Mouse (Mus musculus) liver, embryonic 13.5 days (tissue): ENCODE data around the gene Cass4. TPM values are rescaled to one million over a fixed set of nuclear protein-coding genes. Genes with fewer than 3 reads are reported as not detected.

Source experiments
- ATAC-seq: fragments of 200-750 bp; cut with Nextera tagmentation; 2 replicates; pipeline ENCODE4 v1.8.0; 2017; ENCODE audit warnings: low read depth, mild to moderate bottlenecking, moderate number of reproducible peaks, moderate library complexity
- DNase-seq: peaks from one replicate; pipeline ENCODE4 v3.0.0; 2022
- H3K27ac ChIP-seq: fragments of 300-500 bp; sonication (generic); 2 replicates; pipeline ENCODE4 v1.5.1; 2015; ENCODE audit warnings: moderate library complexity, mild to moderate bottlenecking, inconsistent platforms
- H3K27me3 ChIP-seq: fragments of 300-500 bp; sonication (generic); 2 replicates; pipeline ENCODE4 v1.6.1; 2015; ENCODE audit warnings: mild to moderate bottlenecking, inconsistent platforms
- H3K36me3 ChIP-seq: fragments of 300-500 bp; sonication (generic); 2 replicates; pipeline ENCODE4 v1.6.1; 2015; ENCODE audit warnings: mild to moderate bottlenecking, inconsistent platforms
- H3K4me1 ChIP-seq: fragments of 300-500 bp; sonication (generic); replicated peaks from 2 replicates; pipeline ENCODE4 v1.6.1; 2015; ENCODE audit warnings: inconsistent platforms
- H3K4me2 ChIP-seq: fragments of 300-500 bp; sonication (generic); 2 replicates; pipeline ENCODE4 v1.6.1; 2015; ENCODE audit warnings: inconsistent platforms, mild to moderate bottlenecking, moderate library complexity
- H3K4me3 ChIP-seq: fragments of 300-500 bp; sonication (generic); replicated peaks from 2 replicates; pipeline ENCODE4 v1.5.1; 2015; ENCODE audit warnings: mild to moderate bottlenecking, inconsistent platforms
- H3K9ac ChIP-seq: fragments of 300-500 bp; sonication (generic); 2 replicates; pipeline ENCODE4 v1.6.1; 2015; ENCODE audit warnings: mild to moderate bottlenecking, inconsistent platforms
- H3K9me3 ChIP-seq: fragments of 300-500 bp; sonication (generic); replicated peaks from 2 replicates; pipeline ENCODE4 v1.6.1; 2016; ENCODE audit warnings: inconsistent platforms
- WGBS: fragments of 180-500 bp; shearing (Covaris S2); methylation state at CpG from one replicate; pipeline ENCODE4 v1.1.7; 2015; ENCODE audit not compliant: insufficient replicate concordance; 5-methylcytosine and 5-hydroxymethylcytosine counted together
- polyA plus RNA-seq: library from polyadenylated mRNA; unstranded; fragments of >200 nt; fragmentation: Nextera tagmentation; extraction: Ambion mirVana; gene quantifications from 2 replicates; pipeline ENCODE4 v1.2.1, GENCODE M21; 2015

Gene Cass4
- 0.61 and 0.78 TPM in 2 replicates for polyA plus RNA-seq

DNA sequence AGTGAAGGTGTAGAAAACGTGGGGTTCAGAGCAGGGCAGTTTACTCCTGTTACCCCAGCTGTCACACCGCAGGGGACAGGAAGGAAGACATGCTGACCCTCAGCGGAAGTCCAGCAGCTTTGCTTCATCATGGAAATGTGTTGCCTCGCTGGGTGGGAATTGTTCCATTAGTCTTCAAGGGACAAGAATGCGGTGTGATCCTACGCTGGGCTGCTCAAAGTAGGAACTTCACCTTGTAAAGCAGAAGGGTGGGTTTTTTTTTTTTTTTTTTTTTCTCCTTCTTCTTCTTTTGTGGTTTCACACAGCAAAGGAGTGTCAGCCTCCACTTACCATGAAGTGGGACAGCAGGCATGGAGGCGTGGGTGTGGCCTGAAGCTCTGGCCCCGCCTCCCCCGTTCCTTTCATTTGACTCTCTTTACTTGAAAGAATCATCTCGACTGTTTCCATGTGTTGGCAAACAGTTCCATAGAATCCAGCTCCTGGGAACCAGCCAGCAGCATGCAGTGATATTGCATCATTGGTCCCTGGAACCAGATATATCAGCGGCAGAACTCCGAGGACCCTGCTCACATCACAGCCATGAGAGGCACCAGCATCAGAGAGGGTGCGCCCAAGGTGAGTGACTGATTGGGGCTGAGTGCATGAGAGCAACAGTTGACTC, at the start of gene Cass4:
Cass4 (plus strand) TSS at position 404 of the 661 bp plus-strand sequence.
- ATAC-seq (peak; percentile 63; the same call in 1 of the 2 replicates), DNase-seq (no peak)
- peaks cover 28% of the 10 kb centered on the region for H3K4me1 ChIP-seq
- H3K27ac ChIP-seq = no peak within 1 kb of the TSS
- peak within 1 kb of the TSS; percentile 47 for H3K4me3 ChIP-seq
- no peaks in the 10 kb centered on the region for H3K9me3 ChIP-seq
- peak within 1 kb of the TSS; percentile 56 for H3K4me2 ChIP-seq
- no peaks in the 10 kb centered on the region for H3K36me3 ChIP-seq
- no peaks in the 10 kb centered on the region for H3K27me3 ChIP-seq
- peak within 1 kb of the TSS; percentile 33; the same call in 1 of the 2 replicates for H3K9ac ChIP-seq
- 7% methylated on average over 13 of the region's 13 CpGs for WGBS

GRCm38 (mm10) chr2:172344669-172345068, 48.9 kb upstream of the Cass4 start:
- H3K9me3 ChIP-seq = no peaks in the 10 kb centered on the region
- peak overlapping the region; percentile 39 for H3K4me3 ChIP-seq
- H3K27me3 ChIP-seq = peaks cover 4% of the 10 kb centered on the region; the same call in 1 of the 2 replicates
- no peak for ATAC-seq
- H3K9ac ChIP-seq = peak overlapping the region; percentile 55; the same call in 1 of the 2 replicates
- peak overlapping the region; percentile 69 for H3K27ac ChIP-seq
- H3K4me2 ChIP-seq = peak overlapping the region; percentile 94
- peaks cover 47% of the 10 kb centered on the region for H3K4me1 ChIP-seq
- H3K36me3 ChIP-seq = peaks cover 18% of the 10 kb centered on the region
- 32% methylated on average over 5 of the region's 5 CpGs for WGBS
- DNase-seq = no peak

- H3K9me3 ChIP-seq = no peaks in the 10 kb centered on the region
- peaks cover 24% of the 10 kb centered on the region for H3K36me3 ChIP-seq
- H3K4me1 ChIP-seq = peaks cover 53% of the 10 kb centered on the region
- H3K4me2 ChIP-seq = peak within 1 kb of the TSS; percentile 94
- peak; percentile 72 for ATAC-seq
- peak; percentile 96 for DNase-seq
- peak within 1 kb of the TSS; percentile 100 for H3K27ac ChIP-seq
- H3K9ac ChIP-seq = peak within 1 kb of the TSS; percentile 97
- peaks cover 4% of the 10 kb centered on the region; the same call in 1 of the 2 replicates for H3K27me3 ChIP-seq
- peak within 1 kb of the TSS; percentile 87 for H3K4me3 ChIP-seq
- WGBS = under 1% methylated on average over 35 of the region's 35 CpGs
Measured at GRCm38 (mm10) chr2:172345258-172345738, 48.3 kb upstream of the Cass4 start, which contains the start of gene Fam210b. TSS of gene Fam210b (plus strand) at chr2:172345565.

- no peaks in the 10 kb centered on the region for H3K9me3 ChIP-seq
- peak overlapping the region; percentile 97 for H3K9ac ChIP-seq
- peaks cover 34% of the 10 kb centered on the region for H3K36me3 ChIP-seq
- peaks cover 63% of the 10 kb centered on the region for H3K4me1 ChIP-seq
- WGBS = 6% methylated on average over 31 of the region's 31 CpGs
- peak overlapping the region; percentile 100 for H3K27ac ChIP-seq
- peaks cover 4% of the 10 kb centered on the region; the same call in 1 of the 2 replicates for H3K27me3 ChIP-seq
- DNase-seq (no peak), ATAC-seq (no peak)
- H3K4me3 ChIP-seq = peak overlapping the region; percentile 87
- peak overlapping the region; percentile 94 for H3K4me2 ChIP-seq
Measured at GRCm38 (mm10) chr2:172346034-172346929, 47.3 kb upstream of the Cass4 start.

DNA sequence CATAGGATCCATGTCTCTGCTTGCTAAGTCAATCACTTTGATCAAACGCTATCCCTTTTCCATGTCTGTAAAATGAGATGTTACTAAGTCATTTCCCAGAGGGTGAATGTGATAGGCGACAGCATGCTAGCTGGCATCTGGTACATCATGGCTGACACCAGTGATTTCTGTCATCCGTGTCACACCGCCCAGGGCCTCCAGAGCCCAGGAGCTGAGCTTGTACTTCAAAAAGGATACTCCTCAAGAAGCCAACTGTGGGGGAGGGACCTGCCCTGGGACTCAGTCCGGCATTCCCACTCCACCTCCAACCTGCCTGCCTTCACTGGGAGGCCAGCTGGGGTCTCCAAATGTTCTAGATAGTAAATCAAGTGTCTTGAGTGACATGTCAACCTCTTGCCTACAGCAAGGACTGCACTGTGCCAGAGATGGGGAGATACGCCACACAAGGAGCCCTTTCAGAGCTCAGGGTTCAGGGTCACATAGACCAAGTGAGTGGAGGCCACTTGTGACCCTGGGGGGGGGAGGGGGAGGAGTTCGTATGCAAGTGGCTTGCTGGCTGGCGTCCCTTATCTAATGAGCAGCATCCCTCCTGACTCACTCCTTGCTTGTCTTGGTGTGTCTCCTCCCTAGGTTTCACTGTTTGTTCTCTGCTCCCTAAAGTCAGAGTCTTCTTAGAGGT, 46.5 kb upstream of the Cass4 start:
- Histone ChIP-seq H3K27me3 (no peaks in the 10 kb centered on the region), H3K9ac (peak overlapping the region; percentile 97), H3K27ac (peak overlapping the region; percentile 100), H3K4me3 (peak overlapping the region; percentile 87), H3K4me1 (peaks cover 69% of the 10 kb centered on the region), H3K9me3 (no peaks in the 10 kb centered on the region), H3K4me2 (peak overlapping the region; percentile 94), H3K36me3 (peaks cover 40% of the 10 kb centered on the region)
- ATAC-seq (peak; percentile 73), DNase-seq (peak; percentile 59)
- WGBS = 39% methylated on average over 8 of the region's 8 CpGs

DNA sequence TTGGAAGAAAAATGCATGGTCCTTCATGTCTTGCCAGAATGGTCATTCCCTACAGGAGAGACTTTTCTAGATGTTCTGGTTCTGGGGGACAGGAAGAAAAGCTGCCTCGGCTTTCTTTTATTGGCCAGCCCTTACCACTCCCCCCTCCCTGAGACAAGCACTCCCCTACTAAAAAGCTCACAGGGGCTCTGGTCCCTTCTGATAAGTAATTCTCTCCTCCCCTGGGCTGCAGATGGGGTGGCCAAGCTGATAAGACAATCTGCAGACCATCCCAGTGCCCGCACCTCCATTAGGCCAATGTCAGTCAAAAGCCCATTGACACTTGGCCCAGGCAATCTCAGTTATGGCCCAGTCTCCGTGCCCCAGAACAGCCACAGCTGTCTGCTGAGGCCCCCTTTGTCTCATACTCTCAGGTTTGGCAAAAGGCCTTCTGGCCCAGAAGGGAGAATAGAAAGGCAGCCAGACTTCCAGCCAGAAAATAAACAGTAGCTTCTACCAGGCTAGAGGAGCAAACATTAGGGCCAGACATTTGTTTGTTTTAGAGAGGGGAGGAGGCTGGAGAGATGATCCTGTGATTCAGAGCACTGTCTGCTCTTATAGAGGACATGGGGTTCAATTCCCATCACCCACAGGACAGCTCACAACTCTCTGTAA, 45.2 kb upstream of the Cass4 start:
- WGBS = 7% methylated on average over 3 of the region's 3 CpGs
- no peaks in the 10 kb centered on the region for H3K9me3 ChIP-seq
- DNase-seq = peak; percentile 85
- peak overlapping the region; percentile 97 for H3K9ac ChIP-seq
- peak overlapping the region; percentile 87 for H3K4me3 ChIP-seq
- H3K27ac ChIP-seq = peak overlapping the region; percentile 100
- H3K4me1 ChIP-seq = peaks cover 82% of the 10 kb centered on the region
- no peaks in the 10 kb centered on the region for H3K27me3 ChIP-seq
- H3K4me2 ChIP-seq = peak overlapping the region; percentile 94
- H3K36me3 ChIP-seq = peaks cover 53% of the 10 kb centered on the region
- peak; percentile 78 for ATAC-seq

DNA sequence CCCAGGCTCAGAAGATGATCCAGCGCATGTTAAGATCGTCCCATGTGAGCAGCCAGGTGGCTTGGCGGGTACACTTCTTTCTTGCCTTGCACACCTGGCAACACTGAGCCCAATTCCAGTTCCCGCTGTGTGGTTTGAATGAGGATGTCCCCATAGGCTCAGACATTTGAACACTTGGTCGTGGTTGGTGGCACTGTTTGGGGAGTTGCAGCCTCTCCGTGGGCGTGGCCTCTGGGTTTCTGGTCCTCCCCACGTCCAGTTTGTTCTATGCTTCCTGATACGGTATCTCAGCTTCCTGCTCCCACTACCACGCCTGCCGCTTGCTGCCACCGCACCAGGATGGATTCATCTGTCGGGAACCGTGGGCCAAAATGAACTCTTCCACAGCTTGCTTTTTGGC, 43.8 kb upstream of the Cass4 start:
- H3K36me3 ChIP-seq = peaks cover 67% of the 10 kb centered on the region
- H3K27me3 ChIP-seq = no peaks in the 10 kb centered on the region
- H3K4me3 ChIP-seq = peak overlapping the region; percentile 87
- WGBS = 61% methylated on average over 14 of the region's 14 CpGs
- H3K9me3 ChIP-seq = no peaks in the 10 kb centered on the region
- H3K9ac ChIP-seq = peak overlapping the region; percentile 97
- ATAC-seq (no peak), DNase-seq (peak; percentile 56)
- H3K27ac ChIP-seq = peak overlapping the region; percentile 100
- H3K4me2 ChIP-seq = peak overlapping the region; percentile 94
- peaks cover 74% of the 10 kb centered on the region for H3K4me1 ChIP-seq

- ATAC-seq (no peak), DNase-seq (no peak)
- peak overlapping the region; percentile 94 for H3K4me2 ChIP-seq
- 64% methylated on average over 8 of the region's 8 CpGs for WGBS
- peak overlapping the region; percentile 97 for H3K9ac ChIP-seq
- H3K27ac ChIP-seq = peak overlapping the region; percentile 100
- H3K27me3 ChIP-seq = no peaks in the 10 kb centered on the region
- no peaks in the 10 kb centered on the region for H3K9me3 ChIP-seq
- H3K4me1 ChIP-seq = peaks cover 71% of the 10 kb centered on the region
- peak overlapping the region; percentile 87 for H3K4me3 ChIP-seq
- peaks cover 77% of the 10 kb centered on the region for H3K36me3 ChIP-seq
Measured at GRCm38 (mm10) chr2:172350773-172351172, 42.8 kb upstream of the Cass4 start.

GRCm38 (mm10) chr2:172353218-172353617, 40.4 kb upstream of the Cass4 start:
- H3K27me3 ChIP-seq = no peaks in the 10 kb centered on the region
- WGBS = 89% methylated on average over 9 of the region's 9 CpGs
- no peaks in the 10 kb centered on the region for H3K9me3 ChIP-seq
- H3K4me3 ChIP-seq = no peak overlapping the region
- ATAC-seq (no peak), DNase-seq (no peak)
- no peak overlapping the region for H3K4me2 ChIP-seq
- 0 out of 2 replicates have a peak overlapping the region, but pooled peaks have one; percentile 48 for H3K27ac ChIP-seq
- peaks cover 52% of the 10 kb centered on the region for H3K4me1 ChIP-seq
- H3K36me3 ChIP-seq = peaks cover 96% of the 10 kb centered on the region
- H3K9ac ChIP-seq = no peak overlapping the region

GRCm38 (mm10) chr2:172354761-172355160, 38.8 kb upstream of the Cass4 start:
- H3K4me2 ChIP-seq = no peak overlapping the region
- ATAC-seq = no peak
- no peaks in the 10 kb centered on the region for H3K27me3 ChIP-seq
- no peak overlapping the region for H3K4me3 ChIP-seq
- DNase-seq = no peak
- peak overlapping the region; percentile 51; the same call in 1 of the 2 replicates for H3K27ac ChIP-seq
- H3K9me3 ChIP-seq = no peaks in the 10 kb centered on the region
- H3K4me1 ChIP-seq = peaks cover 36% of the 10 kb centered on the region
- H3K9ac ChIP-seq = no peak overlapping the region
- WGBS = 90% methylated on average over 9 of the region's 9 CpGs
- H3K36me3 ChIP-seq = peaks cover 98% of the 10 kb centered on the region
